Mouse (Mus musculus) testis, adult 2 months (tissue): ENCODE results near the gene Slc2a5.
A peak's percentile ranks its signal among the peaks of the same experiment; 100 is the strongest.

Experiments
- CTCF ChIP-seq: fragments of 200-500 bp; IDR thresholded peaks from 2 replicates; pipeline ENCODE4 v1.5.1; 2012; ENCODE audit warnings: low read depth, mild to moderate bottlenecking, inconsistent platforms, low read length, moderate library complexity; ENCODE audit not compliant: control insufficient read depth, insufficient read depth, insufficient replicate concordance
- POLR2A ChIP-seq: fragments of 200-500 bp; IDR thresholded peaks from 2 replicates; pipeline ENCODE4 v1.6.1; 2012; ENCODE audit warnings: low read depth, mild to moderate bottlenecking, inconsistent platforms, low read length, moderate library complexity; ENCODE audit not compliant: control insufficient read depth

DNA sequence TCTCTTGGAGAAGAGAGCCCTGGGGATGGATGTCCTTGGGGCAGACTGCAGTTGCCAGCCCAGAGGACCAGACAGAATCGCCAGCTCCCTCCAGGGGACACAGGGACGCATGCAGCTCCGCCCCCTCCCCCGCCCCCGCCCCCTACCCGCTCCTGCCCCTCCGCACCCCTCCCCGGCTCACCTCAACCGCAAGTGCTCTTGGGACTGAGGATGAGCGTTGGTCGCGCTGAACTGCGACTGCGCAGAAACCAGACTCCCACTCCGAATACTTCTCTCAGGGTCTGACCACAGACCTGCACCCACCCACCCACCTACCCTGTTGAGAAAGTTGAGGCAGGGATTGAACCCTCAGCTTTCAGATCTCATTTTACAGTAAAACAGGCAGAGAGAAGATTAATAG, at the start of gene Slc2a5:
- TF ChIP-seq CTCF: no peak
- TF ChIP-seq POLR2A: peak; percentile 88
